Mouse (Mus musculus) heart, adult 10 weeks (tissue): ENCODE data around the gene Chst12. TPM values are rescaled to one million over a fixed set of nuclear protein-coding genes. Genes with fewer than 3 reads are reported as not detected.

Source experiments
- polyA plus RNA-seq: library from polyadenylated mRNA; stranded (reverse); fragments of 350-450 nt; fragmentation: Illumina TruSeq; extraction: RNeasy Lipid Tissue Mini Kit (QIAGEN cat#74804); gene quantifications from one replicate; pipeline ENCODE4 v1.2.3, GENCODE M21; 2014; ENCODE audit warnings: low read depth, low replicate concordance

Chst12 gene
- 6.9 TPM for polyA plus RNA-seq

GRCm38 (mm10) chr5:140505208-140505780, at the start of gene Chst12:
Gene Chst12, plus strand, starts transcription at chr5:140505550.

GRCm38 (mm10) chr5:140564896-140565295, 59.5 kb downstream of the Chst12 start, which contains the start of gene Grifin:
Gene Grifin, minus strand, starts transcription at chr5:140565071.

Other genes with a start within 250 kb of the Chst12 start
- 7.6 TPM for gene Mad1l1, start 184.0 kb upstream of the Chst12 start, polyA plus RNA-seq
- 11.4 TPM for gene Nudt1, start 183.9 kb upstream of the Chst12 start, polyA plus RNA-seq
- 13.6 TPM for gene Mrm2, start 173.7 kb upstream of the Chst12 start, polyA plus RNA-seq
- gene Snx8, start 116.3 kb upstream of the Chst12 start, polyA plus RNA-seq = 14.3 TPM
- gene Eif3b, start 86.2 kb upstream of the Chst12 start, polyA plus RNA-seq = 95.6 TPM
- not detected for gene Gm4869, start 59.9 kb upstream of the Chst12 start, polyA plus RNA-seq
- gene Grifin, start 59.5 kb downstream of the Chst12 start, polyA plus RNA-seq = not detected
- gene Lfng, start 101.8 kb downstream of the Chst12 start, polyA plus RNA-seq = 5.4 TPM
- 7.3 TPM for gene Ttyh3, start 143.5 kb downstream of the Chst12 start, polyA plus RNA-seq
- 5.4 TPM for gene Iqce, start 196.8 kb downstream of the Chst12 start, polyA plus RNA-seq
- 7.4 TPM for gene Brat1, start 199.5 kb downstream of the Chst12 start, polyA plus RNA-seq
- 0.79 TPM for gene Amz1, start 218.6 kb downstream of the Chst12 start, polyA plus RNA-seq